Mouse (Mus musculus) adrenal gland, adult 8-10 months (tissue): ENCODE results near the gene Fndc3b. TPM values are rescaled to one million over a fixed set of nuclear protein-coding genes. Genes with fewer than 3 reads are reported as not detected.

Experiments used
- DNase-seq: peaks from one replicate; pipeline ENCODE4 v3.0.0; 2022
- total RNA-seq, 4 experiments: library from RNA; stranded (reverse); gene quantifications; 2 replicates each; pipeline ENCODE4 v1.2.4; 2022

Fndc3b gene
- total RNA-seq, 4 experiments from 2014 or later = 97.2 to 128 (median 115) TPM

GRCm38 (mm10) chr3:27590823-27591222 lies 120.3 kb downstream of the Fndc3b start:
- DNase-seq = no peak

GRCm38 (mm10) chr3:27589305-27589704 lies 121.8 kb downstream of the Fndc3b start:
- DNase-seq = no peak

- no peak for DNase-seq
These were observed 122.5 kb downstream of the Fndc3b start for GRCm38 (mm10) chr3:27588604-27589003.

GRCm38 (mm10) chr3:27584607-27585605 lies 126.2 kb downstream of the Fndc3b start:
- no peak for DNase-seq

- no peak for DNase-seq
These were observed 128.9 kb downstream of the Fndc3b start for GRCm38 (mm10) chr3:27581931-27582840.

GRCm38 (mm10) chr3:27580956-27581355 lies 130.2 kb downstream of the Fndc3b start:
- no peak for DNase-seq

GRCm38 (mm10) chr3:27579894-27580613 lies 131.1 kb downstream of the Fndc3b start:
- DNase-seq = no peak

- no peak for DNase-seq
These were observed 131.9 kb downstream of the Fndc3b start for GRCm38 (mm10) chr3:27579229-27579628.

- no peak for DNase-seq
These were observed 133.6 kb downstream of the Fndc3b start for GRCm38 (mm10) chr3:27577349-27578025.

GRCm38 (mm10) chr3:27574241-27574640 lies 136.9 kb downstream of the Fndc3b start:
- no peak for DNase-seq

- no peak for DNase-seq
These were observed 137.6 kb downstream of the Fndc3b start for GRCm38 (mm10) chr3:27573458-27573857.

- DNase-seq = peak; percentile 26
These were observed 138.8 kb downstream of the Fndc3b start for GRCm38 (mm10) chr3:27572305-27572704.

- DNase-seq = no peak
These were observed 145.8 kb downstream of the Fndc3b start for GRCm38 (mm10) chr3:27565314-27565713.

- DNase-seq = no peak
These were observed 148.0 kb downstream of the Fndc3b start for GRCm38 (mm10) chr3:27563047-27563624.

GRCm38 (mm10) chr3:27562476-27562875 lies 148.6 kb downstream of the Fndc3b start:
- DNase-seq = peak; percentile 35

- no peak for DNase-seq
These were observed 149.2 kb downstream of the Fndc3b start for GRCm38 (mm10) chr3:27561921-27562320.

- no peak for DNase-seq
These were observed 151.8 kb downstream of the Fndc3b start for GRCm38 (mm10) chr3:27559316-27559715.

- no peak for DNase-seq
These were observed 153.8 kb downstream of the Fndc3b start for GRCm38 (mm10) chr3:27557100-27558004.

- DNase-seq = no peak
These were observed 155.6 kb downstream of the Fndc3b start for GRCm38 (mm10) chr3:27555401-27555940.

- no peak for DNase-seq
These were observed 156.8 kb downstream of the Fndc3b start for GRCm38 (mm10) chr3:27554325-27554724.
